Mouse (Mus musculus) hindbrain, embryonic 13.5 days (tissue): Measurements from ENCODE around the gene Gap43. TPM values are rescaled to one million over a fixed set of nuclear protein-coding genes. Genes with fewer than 3 reads are reported as not detected.
A peak's percentile ranks its signal among the peaks of the same experiment; 100 is the strongest.

Experiments
- ATAC-seq: fragments of 200-750 bp; cut with Nextera tagmentation; 2 replicates; pipeline ENCODE4 v1.8.0; 2017; ENCODE audit warnings: moderate TSS enrichment; ENCODE audit not compliant: low FRiP score
- H3K27ac ChIP-seq: fragments of 300-500 bp; sonication (generic); 2 replicates; pipeline ENCODE4 v1.5.1; 2015; ENCODE audit warnings: inconsistent platforms, mild to moderate bottlenecking, moderate library complexity
- H3K27me3 ChIP-seq: fragments of 300-500 bp; sonication (generic); 2 replicates; pipeline ENCODE4 v1.6.1; 2015; ENCODE audit warnings: mild to moderate bottlenecking, inconsistent platforms
- H3K36me3 ChIP-seq: fragments of 300-500 bp; sonication (generic); 2 replicates; pipeline ENCODE4 v1.6.1; 2015; ENCODE audit warnings: mild to moderate bottlenecking, inconsistent platforms
- H3K4me1 ChIP-seq: fragments of 300-500 bp; sonication (generic); replicated peaks from 2 replicates; pipeline ENCODE4 v1.6.1; 2015; ENCODE audit warnings: inconsistent platforms
- H3K4me2 ChIP-seq: fragments of 300-500 bp; sonication (generic); 2 replicates; pipeline ENCODE4 v1.6.1; 2015; ENCODE audit warnings: inconsistent platforms, mild to moderate bottlenecking, moderate library complexity
- H3K4me3 ChIP-seq: fragments of 300-500 bp; sonication (generic); 2 replicates; pipeline ENCODE4 v1.5.1; 2015; ENCODE audit warnings: mild to moderate bottlenecking, inconsistent platforms
- H3K9ac ChIP-seq: fragments of 300-500 bp; sonication (generic); 2 replicates; pipeline ENCODE4 v1.6.1; 2015; ENCODE audit warnings: mild to moderate bottlenecking, inconsistent platforms
- H3K9me3 ChIP-seq: fragments of 300-500 bp; sonication (generic); 2 replicates; pipeline ENCODE4 v1.6.1; 2016; ENCODE audit warnings: inconsistent platforms
- WGBS: fragments of 180-500 bp; shearing (Covaris S2); methylation state at CpG from one replicate; pipeline ENCODE4 v1.1.7; 2015; 5-methylcytosine and 5-hydroxymethylcytosine counted together
- polyA plus RNA-seq: library from polyadenylated mRNA; unstranded; fragments of >200 nt; fragmentation: Nextera tagmentation; extraction: Ambion mirVana; gene quantifications from 2 replicates; pipeline ENCODE4 v1.2.1, GENCODE M21; 2015

Gap43 gene
- polyA plus RNA-seq, 1 experiment from 2014 or later = 994 TPM

GRCm38 (mm10) chr16:42284005-42284404 is 56.4 kb downstream of the Gap43 start:
- 75% methylated on average over 3 of the region's 3 CpGs for WGBS
- no peaks in the 10 kb centered on the region for H3K4me1 ChIP-seq
- no peak overlapping the region for H3K27ac ChIP-seq
- peaks cover 14% of the 10 kb centered on the region for H3K36me3 ChIP-seq
- no peak overlapping the region for H3K9ac ChIP-seq
- no peaks in the 10 kb centered on the region for H3K9me3 ChIP-seq
- H3K4me3 ChIP-seq = no peak overlapping the region
- no peak for ATAC-seq
- no peak overlapping the region for H3K4me2 ChIP-seq
- no peaks in the 10 kb centered on the region for H3K27me3 ChIP-seq

GRCm38 (mm10) chr16:42277713-42278112 is 62.7 kb downstream of the Gap43 start:
- Histone ChIP-seq H3K4me3 (no peak overlapping the region), H3K9ac (no peak overlapping the region), H3K4me1 (peaks cover 21% of the 10 kb centered on the region), H3K27me3 (no peaks in the 10 kb centered on the region), H3K27ac (0 out of 2 replicates have a peak overlapping the region, but pooled peaks have one; percentile 69), H3K9me3 (no peaks in the 10 kb centered on the region), H3K4me2 (no peak overlapping the region), H3K36me3 (peaks cover 12% of the 10 kb centered on the region)
- WGBS = 94% methylated on average over 2 of the region's 2 CpGs
- no peak for ATAC-seq

GRCm38 (mm10) chr16:42277268-42277667 is 63.2 kb downstream of the Gap43 start:
- H3K4me3 ChIP-seq = no peak overlapping the region
- H3K36me3 ChIP-seq = peaks cover 12% of the 10 kb centered on the region
- peaks cover 21% of the 10 kb centered on the region for H3K4me1 ChIP-seq
- no peak overlapping the region for H3K9ac ChIP-seq
- H3K4me2 ChIP-seq = no peak overlapping the region
- no peaks in the 10 kb centered on the region for H3K9me3 ChIP-seq
- 65% methylated on average over 8 of the region's 8 CpGs for WGBS
- ATAC-seq = no peak
- H3K27ac ChIP-seq = peak overlapping the region; percentile 69
- no peaks in the 10 kb centered on the region for H3K27me3 ChIP-seq

- Histone ChIP-seq H3K4me1 (peaks cover 22% of the 10 kb centered on the region), H3K27ac (peak overlapping the region; percentile 89), H3K9ac (peak overlapping the region; percentile 46; the same call in 1 of the 2 replicates), H3K4me2 (peak overlapping the region; percentile 40), H3K4me3 (no peak overlapping the region), H3K36me3 (peaks cover 12% of the 10 kb centered on the region), H3K27me3 (no peaks in the 10 kb centered on the region), H3K9me3 (no peaks in the 10 kb centered on the region)
- peak; percentile 57 for ATAC-seq
- WGBS = 34% methylated on average over 15 of the region's 15 CpGs
These were observed 64.0 kb downstream of the Gap43 start for GRCm38 (mm10) chr16:42276216-42277141.

GRCm38 (mm10) chr16:42275518-42276215 is 64.8 kb downstream of the Gap43 start:
- 23% methylated on average over 14 of the region's 14 CpGs for WGBS
- peak; percentile 80 for ATAC-seq
- Histone ChIP-seq H3K9ac (peak overlapping the region; percentile 46), H3K27ac (peak overlapping the region; percentile 89), H3K4me2 (peak overlapping the region; percentile 40), H3K9me3 (no peaks in the 10 kb centered on the region), H3K4me1 (peaks cover 25% of the 10 kb centered on the region), H3K27me3 (no peaks in the 10 kb centered on the region), H3K36me3 (peaks cover 7% of the 10 kb centered on the region), H3K4me3 (no peak overlapping the region; the same call in 1 of the 2 replicates)

GRCm38 (mm10) chr16:42271213-42271612 is 69.2 kb downstream of the Gap43 start:
- 78% methylated on average over 1 of the region's 1 CpGs for WGBS
- peaks cover 38% of the 10 kb centered on the region for H3K4me1 ChIP-seq
- ATAC-seq = no peak
- H3K4me3 ChIP-seq = no peak overlapping the region
- H3K27me3 ChIP-seq = no peaks in the 10 kb centered on the region
- H3K9me3 ChIP-seq = no peaks in the 10 kb centered on the region
- no peak overlapping the region for H3K9ac ChIP-seq
- H3K27ac ChIP-seq = no peak overlapping the region
- H3K36me3 ChIP-seq = no peaks in the 10 kb centered on the region
- no peak overlapping the region for H3K4me2 ChIP-seq

- Histone ChIP-seq H3K4me3 (no peak overlapping the region), H3K36me3 (no peaks in the 10 kb centered on the region; the same call in 1 of the 2 replicates), H3K9ac (no peak overlapping the region), H3K9me3 (no peaks in the 10 kb centered on the region), H3K27ac (peak overlapping the region; percentile 68), H3K4me1 (peaks cover 29% of the 10 kb centered on the region), H3K27me3 (no peaks in the 10 kb centered on the region), H3K4me2 (0 out of 2 replicates have a peak overlapping the region, but pooled peaks have one; percentile 8)
- ATAC-seq = peak; percentile 60
- 28% methylated on average over 2 of the region's 2 CpGs for WGBS
These were observed 70.9 kb downstream of the Gap43 start for GRCm38 (mm10) chr16:42269587-42269967.

- peak; percentile 90 for ATAC-seq
- H3K9me3 ChIP-seq = no peaks in the 10 kb centered on the region
- H3K4me1 ChIP-seq = peaks cover 26% of the 10 kb centered on the region
- H3K36me3 ChIP-seq = no peaks in the 10 kb centered on the region; the same call in 1 of the 2 replicates
- 0 out of 2 replicates have a peak overlapping the region, but pooled peaks have one; percentile 8 for H3K4me2 ChIP-seq
- H3K27ac ChIP-seq = peak overlapping the region; percentile 68
- no peak overlapping the region for H3K4me3 ChIP-seq
- no peaks in the 10 kb centered on the region for H3K27me3 ChIP-seq
- no peak overlapping the region for H3K9ac ChIP-seq
- 33% methylated on average over 2 of the region's 2 CpGs for WGBS
These were observed 71.4 kb downstream of the Gap43 start for GRCm38 (mm10) chr16:42268843-42269586.

- H3K4me2 ChIP-seq = no peak overlapping the region
- H3K4me1 ChIP-seq = peaks cover 21% of the 10 kb centered on the region
- H3K9me3 ChIP-seq = no peaks in the 10 kb centered on the region
- H3K9ac ChIP-seq = no peak overlapping the region
- H3K36me3 ChIP-seq = no peaks in the 10 kb centered on the region; the same call in 1 of the 2 replicates
- H3K27me3 ChIP-seq = no peaks in the 10 kb centered on the region
- H3K4me3 ChIP-seq = no peak overlapping the region
- H3K27ac ChIP-seq = no peak overlapping the region
- no peak for ATAC-seq
- WGBS = 87% methylated on average over 3 of the region's 3 CpGs
These were observed 75.3 kb downstream of the Gap43 start for GRCm38 (mm10) chr16:42265185-42265584.

- H3K4me3 ChIP-seq = no peak overlapping the region
- 0 out of 2 replicates have a peak, but pooled peaks cover 3% of the 10 kb centered on the region for H3K4me1 ChIP-seq
- H3K27ac ChIP-seq = peak overlapping the region; percentile 63
- no peak for ATAC-seq
- H3K9ac ChIP-seq = no peak overlapping the region
- H3K36me3 ChIP-seq = no peaks in the 10 kb centered on the region; the same call in 1 of the 2 replicates
- 93% methylated on average over 5 of the region's 5 CpGs for WGBS
- H3K27me3 ChIP-seq = no peaks in the 10 kb centered on the region
- H3K9me3 ChIP-seq = no peaks in the 10 kb centered on the region
- no peak overlapping the region for H3K4me2 ChIP-seq
These were observed 77.4 kb downstream of the Gap43 start for GRCm38 (mm10) chr16:42262935-42263542.

GRCm38 (mm10) chr16:42255693-42256092 is 84.8 kb downstream of the Gap43 start:
- Histone ChIP-seq H3K4me3 (no peak overlapping the region), H3K4me2 (peak overlapping the region; percentile 22; the same call in 1 of the 2 replicates), H3K36me3 (no peaks in the 10 kb centered on the region), H3K4me1 (peaks cover 9% of the 10 kb centered on the region; the same call in 1 of the 2 replicates), H3K27me3 (no peaks in the 10 kb centered on the region), H3K9me3 (no peaks in the 10 kb centered on the region), H3K9ac (no peak overlapping the region), H3K27ac (peak overlapping the region; percentile 78)
- peak; percentile 95 for ATAC-seq
- 61% methylated on average over 11 of the region's 11 CpGs for WGBS
